Mouse (Mus musculus): Measurements from ENCODE around the gene Krt78. TPM values are rescaled to one million over a fixed set of nuclear protein-coding genes. Genes with fewer than 3 reads are reported as not detected.
"Not testable (repeated sequence)": the region's sequence is repeated elsewhere in the genome, so short reads cannot be mapped to it uniquely, and the experiment has no call there.

Krt78 gene
- not detected in 2 replicates for total RNA-seq (2014; rRNA removed; ENCODE audit: low replicate concordance)
- not detected in 2 replicates for polyA plus RNA-seq (2015; fragmentation: Nextera tagmentation; extraction: Ambion mirVana)

DNA sequence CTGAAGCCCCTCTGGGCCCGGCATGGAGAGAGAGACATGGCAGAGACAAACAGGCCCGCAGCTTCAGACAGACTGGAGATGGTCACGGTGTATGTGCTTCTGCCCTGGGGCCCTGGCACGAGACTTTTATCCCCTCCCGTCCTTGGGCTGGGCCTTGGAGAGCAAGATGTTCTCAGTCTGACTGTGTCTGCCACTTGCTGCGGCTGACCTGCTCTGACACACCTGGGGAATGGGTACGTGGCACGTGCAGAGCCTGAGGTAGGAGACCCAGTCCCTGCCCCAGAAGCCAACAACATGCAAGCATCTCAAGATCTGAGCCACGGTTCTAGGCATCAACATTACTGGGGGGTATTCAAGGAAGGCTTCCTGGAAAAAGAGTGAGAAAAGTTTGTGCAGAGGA, at the start of gene Krt78:
Krt78 (minus strand) TSS at position 101 of the 400 bp plus-strand sequence.
- Histone ChIP-seq H3K4me1 (ENCODE audit: control insufficient read depth, insufficient read depth) (no peaks in the 10 kb centered on the region), H3K27ac (ENCODE audit: low read depth) (no peak within 1 kb of the TSS), H3K27me3 (ENCODE audit: control insufficient read depth, insufficient read depth, low read length) (0 out of 2 replicates have a peak, but pooled peaks cover 4% of the 10 kb centered on the region), H3K9ac (replicated peaks; ENCODE audit: low read depth, low read length) (no peak within 1 kb of the TSS), H3K4me2 (ENCODE audit: low read depth, low read length) (no peak within 1 kb of the TSS), H3K4me3 (ENCODE audit: low read depth, low read length) (no peak within 1 kb of the TSS), H3K9me3 (replicated peaks; ENCODE audit: control insufficient read depth, low read length) (no peaks in the 10 kb centered on the region), H3K36me3 (replicated peaks; ENCODE audit: control insufficient read depth, insufficient read depth, low read length) (no peaks in the 10 kb centered on the region)
- no peak for ATAC-seq (ENCODE audit: insufficient read depth, low read depth)
- no peak for TF ChIP-seq CTCF (IDR thresholded peaks at IDR 0.05; ENCODE audit: low read depth)
- TF ChIP-seq EP300 (IDR thresholded peaks at IDR 0.05; ENCODE audit: low read depth) = no peak
- WGBS = 71% methylated on average over 9 of the region's 9 CpGs
- DNase-seq (ENCODE audit: low spot score) = no peak

DNA sequence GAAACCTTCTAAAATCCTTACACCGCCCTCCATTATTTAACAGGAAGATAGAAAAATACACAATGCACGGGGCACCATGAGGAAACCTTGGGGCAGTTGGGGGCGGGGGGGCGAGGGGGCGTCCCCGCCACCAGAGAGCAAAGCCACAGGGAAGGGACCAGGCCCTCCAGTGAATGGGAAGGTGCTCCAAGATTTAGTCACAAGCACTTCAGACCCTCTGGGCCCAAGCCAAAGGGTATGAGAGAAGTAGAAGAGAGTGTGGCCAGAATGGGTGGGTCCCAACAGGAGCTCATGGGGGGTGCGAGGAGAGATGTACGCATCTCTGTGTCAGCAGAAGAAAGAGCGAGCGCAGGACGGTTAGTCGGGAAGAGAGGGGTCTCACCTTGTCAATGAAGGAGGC, 49.4 kb upstream of the Krt78 start:
- no peak for ATAC-seq (ENCODE audit: insufficient read depth, low read depth)
- Histone ChIP-seq H3K4me3 (ENCODE audit: low read depth, low read length) (peak overlapping the region; percentile 40), H3K4me2 (ENCODE audit: low read depth, low read length) (peak overlapping the region; percentile 62), H3K4me1 (ENCODE audit: control insufficient read depth, insufficient read depth) (peaks cover 4% of the 10 kb centered on the region), H3K27me3 (ENCODE audit: control insufficient read depth, insufficient read depth, low read length) (peaks cover 38% of the 10 kb centered on the region; the same call in 1 of the 2 replicates), H3K9ac (replicated peaks; ENCODE audit: low read depth, low read length) (peak overlapping the region; percentile 24; the same call in 1 of the 2 replicates), H3K36me3 (replicated peaks; ENCODE audit: control insufficient read depth, insufficient read depth, low read length) (no peaks in the 10 kb centered on the region), H3K9me3 (replicated peaks; ENCODE audit: control insufficient read depth, low read length) (no peaks in the 10 kb centered on the region), H3K27ac (ENCODE audit: low read depth) (no peak overlapping the region)
- DNase-seq (ENCODE audit: low spot score) = no peak
- WGBS = 25% methylated on average over 12 of the region's 12 CpGs
- TF ChIP-seq CTCF (IDR thresholded peaks at IDR 0.05; ENCODE audit: low read depth) (no peak), EP300 (IDR thresholded peaks at IDR 0.05; ENCODE audit: low read depth) (no peak)

DNA sequence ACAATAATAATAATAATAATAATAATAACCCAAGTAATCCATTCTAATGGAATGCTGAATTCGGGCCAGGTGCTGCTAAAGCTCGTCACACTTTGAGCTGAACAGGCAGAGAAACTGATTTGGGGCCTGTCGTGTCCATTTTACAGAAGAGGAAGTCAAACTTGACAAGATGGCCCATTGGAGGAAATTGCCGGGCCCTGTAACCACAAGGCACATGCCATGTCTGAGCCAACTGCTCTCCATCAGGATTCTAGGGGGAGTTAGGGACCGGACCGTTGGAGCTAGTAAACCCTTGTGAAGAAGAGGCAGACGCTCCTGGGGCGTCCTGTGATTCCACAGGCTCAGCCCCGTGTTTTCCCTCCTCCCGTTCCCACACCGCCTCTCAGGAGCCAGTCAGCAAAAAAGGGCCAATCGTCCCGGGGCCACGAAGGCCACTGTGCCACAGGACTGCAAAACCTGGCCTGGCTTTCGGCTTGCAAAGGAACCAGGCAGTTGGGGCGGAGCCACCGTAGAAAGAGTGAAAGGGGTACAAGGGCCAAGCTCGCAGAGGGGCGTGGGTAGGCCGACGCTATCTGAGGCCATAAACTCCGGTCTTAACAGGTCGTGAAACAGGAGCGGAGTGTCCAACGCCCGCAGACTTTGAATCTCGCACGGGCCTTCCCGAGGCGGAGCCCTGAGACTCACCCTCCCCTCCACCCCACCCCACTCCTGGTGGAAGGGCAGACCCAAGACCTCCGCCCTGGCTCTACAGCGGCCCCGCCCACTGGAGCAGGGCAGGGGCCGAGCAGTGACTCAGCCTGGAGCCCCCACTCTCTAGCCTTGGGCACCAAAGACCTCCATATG, 48.8 kb upstream of the Krt78 start:
- no peak overlapping the region for H3K27ac ChIP-seq (ENCODE audit: low read depth)
- peak; percentile 89 for ATAC-seq (ENCODE audit: insufficient read depth, low read depth)
- peak; percentile 72 for DNase-seq (ENCODE audit: low spot score)

DNA sequence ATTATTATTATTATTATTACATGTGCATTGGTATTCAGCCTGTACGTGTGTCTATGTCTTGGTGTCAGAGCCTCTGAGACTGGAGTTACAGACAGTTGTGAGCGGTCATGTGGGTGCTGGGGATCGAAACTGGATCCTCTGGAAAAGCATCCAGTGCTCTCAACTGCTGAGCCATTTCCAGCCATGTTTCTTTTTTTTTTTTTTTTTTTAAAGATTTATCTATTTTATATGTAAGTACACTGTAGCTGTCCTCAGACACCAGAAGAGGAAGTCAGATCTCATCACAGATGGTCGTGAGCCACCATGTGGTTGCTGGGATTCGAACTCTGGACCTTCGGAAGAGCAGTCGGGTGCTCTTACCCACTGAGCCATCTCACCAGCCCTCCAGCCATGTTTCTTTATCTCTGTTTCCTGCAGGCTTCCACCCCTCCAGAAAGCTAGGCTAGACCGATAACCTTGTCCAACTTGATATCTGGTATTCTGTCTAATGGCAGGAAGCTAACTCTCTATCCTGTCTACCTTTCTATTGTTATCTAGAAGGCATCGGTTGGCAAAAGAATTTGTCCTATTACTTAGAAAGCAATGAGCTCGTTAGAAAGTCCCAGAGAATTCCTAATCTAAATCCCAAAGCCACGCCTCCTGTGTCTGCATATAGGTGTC, 45.7 kb upstream of the Krt78 start:
- no peaks in the 10 kb centered on the region for H3K36me3 ChIP-seq (replicated peaks; ENCODE audit: control insufficient read depth, insufficient read depth, low read length)
- TF ChIP-seq CTCF (IDR thresholded peaks at IDR 0.05; ENCODE audit: low read depth) (no peak), EP300 (IDR thresholded peaks at IDR 0.05; ENCODE audit: low read depth) (no peak)
- no peak overlapping the region for H3K4me3 ChIP-seq (ENCODE audit: low read depth, low read length)
- ATAC-seq (ENCODE audit: insufficient read depth, low read depth) (no peak), DNase-seq (ENCODE audit: low spot score) (no peak)
- peaks cover 26% of the 10 kb centered on the region; the same call in 1 of the 2 replicates for H3K27me3 ChIP-seq (ENCODE audit: control insufficient read depth, insufficient read depth, low read length)
- no peak overlapping the region for H3K27ac ChIP-seq (ENCODE audit: low read depth)
- WGBS = 81% methylated on average over 11 of the region's 11 CpGs
- peaks cover 4% of the 10 kb centered on the region for H3K4me1 ChIP-seq (ENCODE audit: control insufficient read depth, insufficient read depth)
- H3K9ac ChIP-seq (replicated peaks; ENCODE audit: low read depth, low read length) = no peak overlapping the region
- 0 out of 2 replicates have a peak, but pooled peaks cover 4% of the 10 kb centered on the region for H3K9me3 ChIP-seq (replicated peaks; ENCODE audit: control insufficient read depth, low read length)
- H3K4me2 ChIP-seq (ENCODE audit: low read depth, low read length) = no peak overlapping the region

More for the DNA sequence above, 48.8 kb upstream of the Krt78 start:
- 6% methylated on average over 34 of the region's 34 CpGs for WGBS
- Histone ChIP-seq H3K4me3 (ENCODE audit: low read depth, low read length) (peak overlapping the region; percentile 40), H3K4me1 (ENCODE audit: control insufficient read depth, insufficient read depth) (peaks cover 4% of the 10 kb centered on the region), H3K9me3 (replicated peaks; ENCODE audit: control insufficient read depth, low read length) (no peaks in the 10 kb centered on the region), H3K27me3 (ENCODE audit: control insufficient read depth, insufficient read depth, low read length) (peaks cover 38% of the 10 kb centered on the region; the same call in 1 of the 2 replicates), H3K36me3 (replicated peaks; ENCODE audit: control insufficient read depth, insufficient read depth, low read length) (no peaks in the 10 kb centered on the region), H3K9ac (replicated peaks; ENCODE audit: low read depth, low read length) (peak overlapping the region; percentile 24), H3K4me2 (ENCODE audit: low read depth, low read length) (peak overlapping the region; percentile 62)
- TF ChIP-seq EP300 (IDR thresholded peaks at IDR 0.05; ENCODE audit: low read depth) (no peak), CTCF (IDR thresholded peaks at IDR 0.05; ENCODE audit: low read depth) (no peak)

DNA sequence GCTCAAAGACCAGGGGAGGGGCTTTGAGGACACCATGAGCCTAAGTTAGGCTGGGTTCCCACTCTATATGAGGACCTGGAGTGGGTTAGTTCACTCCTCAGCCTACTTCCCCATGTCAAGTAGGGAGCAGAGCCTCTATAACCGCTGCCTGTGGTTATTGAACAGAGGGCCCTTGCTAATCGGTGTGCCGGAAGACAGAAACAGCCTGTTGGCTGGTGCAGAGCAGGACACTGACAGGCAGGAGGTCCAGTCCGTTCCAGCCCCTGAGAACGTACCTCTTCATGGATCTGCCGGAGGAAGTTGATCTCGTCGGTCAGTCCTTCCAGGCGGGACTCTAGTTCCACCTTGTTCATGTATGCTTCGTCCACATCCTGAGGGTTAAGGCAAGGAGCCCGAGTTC, 45.1 kb upstream of the Krt78 start:
- 0 out of 2 replicates have a peak, but pooled peaks cover 4% of the 10 kb centered on the region for H3K9me3 ChIP-seq (replicated peaks; ENCODE audit: control insufficient read depth, low read length)
- DNase-seq (ENCODE audit: low spot score) (no peak), ATAC-seq (ENCODE audit: insufficient read depth, low read depth) (no peak)
- H3K4me2 ChIP-seq (ENCODE audit: low read depth, low read length) = no peak overlapping the region
- H3K4me3 ChIP-seq (ENCODE audit: low read depth, low read length) = no peak overlapping the region
- peaks cover 4% of the 10 kb centered on the region for H3K4me1 ChIP-seq (ENCODE audit: control insufficient read depth, insufficient read depth)
- H3K27me3 ChIP-seq (ENCODE audit: control insufficient read depth, insufficient read depth, low read length) = peaks cover 19% of the 10 kb centered on the region; the same call in 1 of the 2 replicates
- no peak overlapping the region for H3K27ac ChIP-seq (ENCODE audit: low read depth)
- 83% methylated on average over 11 of the region's 11 CpGs for WGBS
- H3K9ac ChIP-seq (replicated peaks; ENCODE audit: low read depth, low read length) = no peak overlapping the region
- TF ChIP-seq CTCF (IDR thresholded peaks at IDR 0.05; ENCODE audit: low read depth) (no peak), EP300 (IDR thresholded peaks at IDR 0.05; ENCODE audit: low read depth) (no peak)
- no peaks in the 10 kb centered on the region for H3K36me3 ChIP-seq (replicated peaks; ENCODE audit: control insufficient read depth, insufficient read depth, low read length)

DNA sequence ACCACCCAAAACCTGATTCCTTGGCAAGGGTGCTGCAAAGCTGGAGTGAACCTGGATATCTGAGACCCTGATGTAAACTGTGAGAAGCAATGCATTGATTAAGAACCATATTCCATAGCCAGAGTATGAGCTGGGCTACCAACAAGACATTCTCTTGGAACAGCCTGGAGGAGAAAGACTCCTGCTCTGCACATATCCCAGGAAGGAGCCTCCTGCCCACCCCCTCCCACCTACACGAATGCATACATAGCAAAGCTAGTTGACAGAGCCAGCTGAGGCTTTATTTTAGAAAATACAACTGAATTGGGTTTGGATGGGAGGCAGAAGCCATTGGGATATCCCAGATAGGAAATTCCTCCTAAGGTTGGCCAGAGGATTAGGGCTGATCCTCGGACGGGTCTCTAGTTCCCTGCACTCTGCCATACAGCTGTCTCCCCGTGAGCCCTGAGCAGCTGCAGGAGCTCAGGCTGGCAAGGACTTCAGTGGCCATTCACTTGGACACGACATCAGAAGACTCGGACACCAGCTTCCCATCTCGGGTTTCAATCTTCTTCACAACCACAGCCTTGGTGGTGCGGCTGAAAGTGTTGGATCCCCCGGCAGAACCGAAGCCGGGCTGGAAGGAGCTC, 42.5 kb upstream of the Krt78 start:
- not testable (repeated sequence) for H3K4me3 ChIP-seq (ENCODE audit: low read depth, low read length); H3K27me3 ChIP-seq (ENCODE audit: control insufficient read depth, insufficient read depth, low read length); H3K36me3 ChIP-seq (replicated peaks; ENCODE audit: control insufficient read depth, insufficient read depth, low read length); ATAC-seq (ENCODE audit: insufficient read depth, low read depth); H3K27ac ChIP-seq (ENCODE audit: low read depth); DNase-seq (ENCODE audit: low spot score); H3K4me1 ChIP-seq (ENCODE audit: control insufficient read depth, insufficient read depth); H3K4me2 ChIP-seq (ENCODE audit: low read depth, low read length); H3K9me3 ChIP-seq (replicated peaks; ENCODE audit: control insufficient read depth, low read length); H3K9ac ChIP-seq (replicated peaks; ENCODE audit: low read depth, low read length)
- 88% methylated on average over 10 of the region's 11 CpGs for WGBS

All from heart, postnatal 0 days (tissue).